Mouse (Mus musculus): ENCODE measurements at regions not wholly inside any gene's neighbourhood (a gene's known extent, or its start where the extent isn't known, plus 50 kb on each side); places are given as distances from the start of the nearest gene placed in this dataset.
"Not testable (repeated sequence)": the region's sequence is repeated elsewhere in the genome, so short reads cannot be mapped to it uniquely, and the experiment has no call there.

- TF ChIP-seq CTCF (conservative IDR thresholded peaks at IDR 0.05), result no peak
- H3K4me3 ChIP-seq, result no peak overlapping the region
Measured at GRCm38 (mm10) chr13:70033249-70033648, 231.1 kb downstream of the Med10 start.

GRCm38 (mm10) chr13:70033763-70034162, 231.6 kb downstream of the Med10 start:
- Histone ChIP-seq H3K4me3 (no peak overlapping the region), H3K27ac (no peak overlapping the region)
- TF ChIP-seq CTCF (conservative IDR thresholded peaks at IDR 0.05), result no peak
- no peak for DNase-seq (ENCODE audit: low spot score in 2 of 2)

More at GRCm38 (mm10) chr13:70033249-70033648, 231.1 kb downstream of the Med10 start:
- no peak overlapping the region for H3K27ac ChIP-seq
- DNase-seq (ENCODE audit: low spot score in 2 of 2), result no peak

- H3K4me3 ChIP-seq, result no peak overlapping the region
- no peak overlapping the region for H3K27ac ChIP-seq
- DNase-seq (ENCODE audit: low spot score in 2 of 2), result peak in 1 of 2 experiments; percentile 3
- TF ChIP-seq CTCF (conservative IDR thresholded peaks at IDR 0.05), result no peak
Measured at GRCm38 (mm10) chr13:70037985-70038667, 235.9 kb downstream of the Med10 start.

GRCm38 (mm10) chr13:70057920-70058319, 255.7 kb downstream of the Med10 start:
- TF ChIP-seq CTCF (conservative IDR thresholded peaks at IDR 0.05), result no peak
- no peak for DNase-seq (ENCODE audit: low spot score in 2 of 2)
- H3K4me3 ChIP-seq, result no peak overlapping the region
- no peak overlapping the region for H3K27ac ChIP-seq

GRCm38 (mm10) chr13:70061363-70061945, 259.3 kb downstream of the Med10 start:
- no peak for TF ChIP-seq CTCF (conservative IDR thresholded peaks at IDR 0.05)
- no peak for DNase-seq (ENCODE audit: low spot score in 2 of 2)
- no peak overlapping the region for H3K4me3 ChIP-seq
- H3K27ac ChIP-seq, result no peak overlapping the region

- Histone ChIP-seq H3K27ac (no peak overlapping the region), H3K4me3 (no peak overlapping the region)
- TF ChIP-seq CTCF (conservative IDR thresholded peaks at IDR 0.05), result no peak
- no peak for DNase-seq (ENCODE audit: low spot score in 2 of 2)
Measured at GRCm38 (mm10) chr13:70073655-70074054, 271.5 kb downstream of the Med10 start.

GRCm38 (mm10) chr13:70075353-70075752, 273.2 kb downstream of the Med10 start:
- no peak overlapping the region for H3K4me3 ChIP-seq
- no peak for TF ChIP-seq CTCF (conservative IDR thresholded peaks at IDR 0.05)
- H3K27ac ChIP-seq, result no peak overlapping the region
- DNase-seq (ENCODE audit: low spot score in 2 of 2), result no peak

- peak in 1 of 2 experiments; percentile 33 for DNase-seq (ENCODE audit: low spot score in 2 of 2)
- peak overlapping the region; percentile 32 for H3K27ac ChIP-seq
- no peak for TF ChIP-seq CTCF (conservative IDR thresholded peaks at IDR 0.05)
- no peak overlapping the region for H3K4me3 ChIP-seq
Measured at GRCm38 (mm10) chr13:70081108-70081507, 278.9 kb downstream of the Med10 start.

- TF ChIP-seq CTCF (conservative IDR thresholded peaks at IDR 0.05), result no peak
- DNase-seq (ENCODE audit: low spot score in 2 of 2), result no peak
- Histone ChIP-seq H3K4me3 (no peak overlapping the region), H3K27ac (no peak overlapping the region)
Measured at GRCm38 (mm10) chr13:70092886-70093285, 290.7 kb downstream of the Med10 start.

GRCm38 (mm10) chr13:70093970-70094369, 291.8 kb downstream of the Med10 start:
- DNase-seq (ENCODE audit: low spot score in 2 of 2), result no peak
- H3K27ac ChIP-seq, result no peak overlapping the region
- H3K4me3 ChIP-seq, result no peak overlapping the region
- no peak for TF ChIP-seq CTCF (conservative IDR thresholded peaks at IDR 0.05)

GRCm38 (mm10) chr13:70096430-70097301, 294.5 kb downstream of the Med10 start:
- no peak overlapping the region for H3K4me3 ChIP-seq
- TF ChIP-seq CTCF (conservative IDR thresholded peaks at IDR 0.05), result peak; percentile 43
- H3K27ac ChIP-seq, result no peak overlapping the region
- DNase-seq (ENCODE audit: low spot score in 2 of 2), result no peak

GRCm38 (mm10) chr13:70100091-70100490, 297.9 kb downstream of the Med10 start:
- not testable (repeated sequence) for H3K27ac ChIP-seq; DNase-seq (ENCODE audit: low spot score in 2 of 2); H3K4me3 ChIP-seq

GRCm38 (mm10) chr13:70103021-70103420, 300.8 kb downstream of the Med10 start:
- no peak for DNase-seq (ENCODE audit: low spot score in 2 of 2)
- no peak for TF ChIP-seq CTCF (conservative IDR thresholded peaks at IDR 0.05)
- no peak overlapping the region for H3K27ac ChIP-seq
- no peak overlapping the region for H3K4me3 ChIP-seq

- DNase-seq (ENCODE audit: low spot score in 2 of 2); H3K4me3 ChIP-seq; H3K27ac ChIP-seq: not testable (repeated sequence)
Measured at GRCm38 (mm10) chr13:70103491-70103890, 301.3 kb downstream of the Med10 start.

Data from layer of hippocampus, adult 2 months (tissue).